Mouse (Mus musculus): ENCODE measurements around the gene 9930021J03Rik. TPM values are rescaled to one million over a fixed set of nuclear protein-coding genes. Genes with fewer than 3 reads are reported as not detected.

9930021J03Rik gene
- total RNA-seq, 2 experiments from 2014 or later = 15.3 to 17.5 TPM

DNA sequence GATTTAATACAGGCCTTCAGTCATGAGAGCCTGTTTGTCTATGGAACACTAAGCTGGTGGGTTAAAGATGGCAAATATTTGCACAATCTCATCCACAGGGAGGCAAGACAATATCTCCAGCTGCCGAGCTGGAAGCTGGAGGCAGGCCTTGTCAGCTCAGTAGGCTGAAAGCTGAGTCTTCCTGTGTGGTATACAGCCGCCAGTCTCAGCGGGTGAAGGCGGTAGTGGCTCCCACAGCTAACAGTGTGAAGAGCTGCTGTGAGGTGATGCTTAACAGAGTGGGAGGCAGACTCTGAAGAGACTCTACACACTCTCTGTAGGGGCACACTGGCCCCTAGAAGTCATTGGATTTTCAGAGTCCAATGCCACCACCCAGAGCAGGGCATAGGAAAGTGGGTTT, 104.1 kb downstream of the 9930021J03Rik start:
- intact Hi-C loops (cut with DNase I) = no loop called here
- DNase-seq = no peak

DNA sequence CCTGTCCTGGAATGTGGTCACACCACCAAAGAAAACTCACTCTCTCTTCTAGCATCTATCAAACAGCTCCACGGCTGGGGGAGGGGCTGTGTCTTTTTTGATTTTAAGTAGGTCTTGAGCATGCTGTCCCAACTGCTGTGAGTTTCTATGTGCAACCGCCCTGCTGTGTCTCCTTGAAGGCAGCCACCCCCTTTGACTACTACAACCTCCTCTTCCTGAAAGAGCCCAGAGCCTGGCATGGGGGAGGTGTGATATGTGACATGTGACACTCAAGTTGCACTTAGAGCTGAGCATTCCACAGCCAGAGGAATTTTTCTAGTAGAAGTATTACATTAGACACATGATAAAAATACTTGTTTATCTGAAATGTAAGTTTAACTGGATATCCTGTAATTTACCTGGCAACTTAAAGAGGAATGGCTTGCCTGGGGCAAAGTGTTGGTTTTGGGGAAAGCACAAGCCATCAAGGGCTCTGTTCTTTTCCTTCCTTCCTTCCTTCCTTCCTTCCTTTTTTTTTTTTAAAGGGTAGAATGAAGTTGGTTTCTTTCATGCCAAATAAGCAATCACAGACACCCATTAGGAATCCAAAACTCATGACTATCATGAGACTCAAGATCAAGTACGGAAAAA, 108.4 kb downstream of the 9930021J03Rik start, which contains the start of gene Mlana:
Gene Mlana, plus strand, starts transcription at position 580 of the 630 bp plus-strand sequence.
- intact Hi-C loops (cut with DNase I) = no loop called here
- DNase-seq = peak in 1 of 2 experiments; percentile 17

DNA sequence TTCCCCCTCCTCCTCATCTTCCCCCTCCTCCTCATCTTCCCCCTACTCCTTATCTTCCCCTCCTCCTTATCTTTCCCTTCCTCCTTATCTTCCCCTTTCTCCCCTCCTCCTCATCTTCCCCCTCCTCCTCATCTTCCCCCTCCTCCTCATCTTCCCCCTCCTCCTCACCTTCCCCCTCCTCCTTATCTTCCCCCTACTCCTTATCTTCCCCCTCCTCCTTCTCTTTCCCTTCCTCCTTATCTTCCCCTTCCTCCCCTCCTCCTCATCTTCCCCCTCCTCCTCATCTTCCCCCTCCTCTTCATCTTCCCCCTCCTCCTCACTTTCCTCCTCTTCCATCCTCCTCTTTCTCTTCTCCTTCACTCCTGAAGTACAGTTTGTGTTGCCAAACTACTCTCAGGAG, 108.9 kb downstream of the 9930021J03Rik start:
- intact Hi-C loops (cut with DNase I) = no loop called here
- no peak for DNase-seq

DNA sequence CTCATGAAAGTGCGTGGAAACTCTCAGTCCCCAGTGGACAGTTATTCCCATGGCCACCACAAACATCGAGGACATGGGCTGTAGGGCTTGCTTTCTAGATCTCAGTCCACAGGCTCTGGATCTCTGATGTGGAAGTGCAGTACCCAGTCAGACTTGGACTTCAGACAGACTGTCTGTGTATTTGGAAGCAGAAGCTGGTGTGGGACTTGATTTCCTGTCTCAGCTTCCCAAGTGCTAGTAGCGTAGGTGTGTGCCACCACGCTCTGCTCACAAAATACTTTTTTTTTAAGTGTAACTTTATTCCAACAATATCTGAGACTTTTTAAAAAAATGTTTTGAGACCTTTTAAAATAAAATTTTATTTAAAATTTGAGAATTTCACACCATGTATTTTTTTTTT, 109.5 kb downstream of the 9930021J03Rik start:
- intact Hi-C loops (cut with DNase I) = no loop called here

DNA sequence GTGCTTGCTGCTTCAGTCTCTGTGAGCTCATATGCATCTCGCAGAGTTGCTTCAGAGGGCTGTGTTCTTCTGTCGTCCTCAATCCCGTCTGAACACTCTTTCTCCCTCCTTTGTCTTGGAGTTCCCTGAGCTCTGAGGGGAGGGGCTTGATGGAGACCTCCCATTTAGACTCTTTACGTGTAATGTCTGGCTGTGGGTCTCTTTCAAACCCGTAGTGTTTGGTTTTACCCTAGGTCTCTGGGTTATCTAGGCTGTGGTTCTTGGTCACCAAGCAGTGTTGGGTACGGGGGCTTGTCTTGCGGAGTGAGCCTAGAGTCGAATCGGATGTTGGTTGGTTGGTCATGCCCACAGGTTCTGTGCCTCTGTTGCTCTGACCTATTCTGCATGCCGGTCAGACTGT, 110.7 kb downstream of the 9930021J03Rik start:
- intact Hi-C loops (cut with DNase I) = no loop called here
- no peak for DNase-seq

More for the DNA sequence above, 109.5 kb downstream of the 9930021J03Rik start:
- no peak for DNase-seq

DNA sequence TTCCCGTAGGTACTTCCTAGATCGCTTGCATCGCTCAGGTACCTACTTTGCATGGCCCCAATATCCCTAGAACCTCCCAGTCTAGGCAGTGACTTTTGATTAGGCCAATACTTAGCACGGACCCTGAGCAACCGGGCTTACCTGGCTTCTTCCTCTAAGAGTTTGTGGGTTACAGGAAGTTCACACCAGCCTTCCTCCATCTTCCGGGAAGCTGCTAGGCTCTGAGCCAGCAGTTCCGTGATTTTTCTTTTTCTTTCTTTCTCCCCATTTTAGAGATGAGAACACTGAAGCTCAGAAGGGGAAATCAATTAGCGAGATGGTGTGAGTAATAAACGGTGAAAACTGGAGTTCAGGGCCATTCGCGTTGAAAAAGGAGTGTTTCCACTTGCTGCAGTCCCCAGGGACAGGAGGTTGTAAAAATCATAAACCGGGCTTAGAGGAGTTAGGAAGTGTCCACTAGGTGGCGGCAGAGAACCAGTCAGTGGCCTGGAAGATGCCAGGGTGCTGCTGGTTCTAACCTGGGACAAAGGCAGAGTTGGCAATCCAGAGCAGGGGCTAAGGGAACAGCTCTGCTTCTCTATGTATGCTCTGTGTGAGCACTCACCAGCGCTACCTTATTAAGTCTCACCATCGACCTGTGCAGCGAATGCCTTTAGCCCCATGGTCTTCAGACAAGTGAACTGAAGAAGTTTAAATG, 121.8 kb downstream of the 9930021J03Rik start:
- DNase-seq = peak; percentile 75 to 83
- intact Hi-C loops (cut with DNase I) = loop anchor here (1.0 to 10.0 kb wide), 3 partner anchors 137 to 441 kb away; no protein-coding TSS in a partner anchor

DNA sequence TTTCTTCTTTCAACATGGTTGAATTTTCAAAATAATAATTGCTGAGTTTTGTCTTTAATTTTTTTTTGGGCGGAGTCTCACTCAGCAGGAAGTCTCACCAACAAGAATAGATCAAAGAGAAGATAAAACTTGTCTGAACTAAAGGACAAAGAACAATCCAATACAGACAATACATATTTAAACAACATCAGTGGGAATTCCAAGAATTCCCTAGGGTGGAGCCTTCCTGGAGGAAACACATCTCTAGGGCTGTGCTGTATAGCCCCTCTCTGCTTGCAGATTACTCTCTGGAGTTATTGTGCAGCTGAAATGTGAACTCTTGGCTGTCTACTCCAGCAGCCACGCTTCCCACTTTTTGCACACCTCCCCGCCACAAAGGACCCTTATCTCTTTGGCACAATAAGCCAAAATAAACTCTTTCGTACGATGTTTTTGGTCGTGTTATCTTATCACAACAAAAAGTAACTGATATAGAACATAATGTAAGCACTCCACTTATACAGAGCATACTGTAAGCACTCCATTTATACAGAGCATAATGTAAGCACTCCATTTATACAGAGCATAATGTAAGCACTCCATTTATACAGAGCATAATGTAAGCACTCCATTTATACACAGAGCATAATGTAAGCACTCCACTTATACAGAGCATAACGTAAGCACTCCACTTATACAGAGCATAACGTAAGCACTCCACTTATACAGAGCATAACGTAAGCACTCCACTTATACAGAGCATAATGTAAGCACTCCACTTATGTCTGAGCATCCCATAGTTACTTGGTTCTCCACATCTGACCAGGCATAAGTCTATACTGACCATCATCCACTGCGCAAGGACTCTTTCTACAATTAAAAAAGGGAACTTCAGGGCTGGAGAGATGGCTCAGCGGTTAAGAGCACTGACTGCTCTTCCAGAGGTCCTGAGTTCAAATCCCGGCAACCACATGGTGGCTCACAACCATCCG, 125.3 kb downstream of the 9930021J03Rik start:
- intact Hi-C loops (cut with DNase I) = loop anchor here (10.0 kb wide), 1 partner anchor 444 kb away; no protein-coding TSS in a partner anchor

DNA sequence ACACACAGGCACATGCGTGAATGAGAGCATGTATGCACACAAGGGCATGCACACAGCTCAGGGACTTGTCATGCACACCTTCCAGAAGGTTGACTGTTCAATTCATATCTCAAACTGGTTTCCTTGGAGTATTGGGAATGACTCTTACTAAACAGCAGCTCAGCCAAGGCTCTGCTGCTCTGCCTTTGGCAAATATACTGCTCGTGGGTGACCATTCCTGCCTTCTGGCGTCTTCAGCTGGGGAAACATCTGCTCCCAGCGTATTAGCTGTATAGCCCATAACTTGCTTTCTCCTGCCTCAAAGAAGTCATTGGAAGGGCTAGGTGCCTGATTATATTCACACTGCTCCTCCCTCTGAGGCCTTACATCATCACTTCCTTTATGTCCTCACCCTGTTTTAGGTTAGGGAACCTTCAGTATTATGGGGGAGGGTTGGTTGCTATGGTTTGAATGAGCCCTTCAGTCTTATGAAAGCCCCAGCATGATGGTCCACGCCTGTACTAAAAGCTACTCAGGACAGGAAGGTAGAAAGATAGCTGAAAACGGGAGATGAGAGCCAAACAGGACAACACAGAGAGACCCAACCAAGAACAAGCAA, 127.5 kb downstream of the 9930021J03Rik start:
- DNase-seq = no peak
- intact Hi-C loops (cut with DNase I) = no loop called here

More for the DNA sequence above, 125.3 kb downstream of the 9930021J03Rik start:
- no peak for DNase-seq

DNA sequence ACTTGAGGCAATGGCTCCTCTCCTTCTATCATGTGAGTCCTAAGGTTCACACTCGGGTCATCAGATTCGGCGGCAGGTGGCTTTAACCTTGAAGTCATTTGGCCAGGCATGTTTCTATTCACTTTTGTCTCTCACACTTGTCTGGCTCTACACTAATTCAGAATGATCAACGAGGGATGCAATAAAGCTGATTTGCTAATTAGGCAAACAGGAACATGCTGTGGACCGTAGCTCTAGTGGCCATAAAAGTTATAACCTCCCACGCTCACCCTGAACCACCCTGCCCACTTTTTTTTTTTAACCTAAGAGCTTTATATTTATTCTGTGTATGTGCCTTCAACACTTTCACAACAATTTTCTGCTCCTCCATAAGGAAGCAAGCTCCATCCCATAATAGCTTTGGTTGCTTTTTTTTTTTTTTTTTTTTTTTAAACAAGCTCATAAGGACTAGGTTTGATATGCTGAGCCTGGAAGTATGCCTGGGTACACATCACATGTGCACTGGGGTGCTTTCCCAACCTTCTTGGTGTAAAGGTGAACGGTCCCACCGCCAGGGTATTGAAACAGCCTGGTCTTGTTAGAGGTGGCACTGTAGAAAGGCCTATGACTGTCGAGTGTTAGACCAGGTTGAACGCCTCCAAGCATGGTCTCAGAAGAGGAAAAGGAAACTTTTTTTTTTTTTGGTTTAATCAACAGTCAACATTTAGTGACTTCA, 129.2 kb downstream of the 9930021J03Rik start:
- intact Hi-C loops (cut with DNase I) = no loop called here
- no peak for DNase-seq

DNA sequence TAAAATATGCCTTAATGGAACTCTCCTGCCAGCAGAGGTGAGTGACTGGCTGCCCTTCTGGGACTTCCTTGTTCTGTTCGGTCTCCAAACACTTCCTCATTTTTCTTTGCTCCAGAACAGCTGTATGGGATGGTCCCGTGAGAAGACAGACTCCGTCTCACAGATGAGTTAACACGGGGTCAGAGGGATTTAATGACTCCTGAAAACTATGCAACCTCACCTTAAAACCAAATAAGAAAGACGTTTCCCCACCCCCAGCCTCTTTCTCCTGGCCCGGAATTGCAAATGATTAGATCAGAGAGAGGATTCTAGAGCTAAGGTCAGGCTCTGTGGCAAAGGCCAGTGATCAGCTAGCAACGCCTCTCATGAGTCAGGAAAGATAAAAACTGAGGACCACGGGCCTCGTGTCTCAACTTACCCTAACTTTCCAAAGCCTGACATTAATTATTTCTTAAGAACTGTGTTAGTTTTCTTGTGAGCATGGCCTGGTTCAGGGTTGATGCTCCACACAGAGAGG, 130.2 kb downstream of the 9930021J03Rik start:
- no peak for DNase-seq
- intact Hi-C loops (cut with DNase I) = no loop called here

DNA sequence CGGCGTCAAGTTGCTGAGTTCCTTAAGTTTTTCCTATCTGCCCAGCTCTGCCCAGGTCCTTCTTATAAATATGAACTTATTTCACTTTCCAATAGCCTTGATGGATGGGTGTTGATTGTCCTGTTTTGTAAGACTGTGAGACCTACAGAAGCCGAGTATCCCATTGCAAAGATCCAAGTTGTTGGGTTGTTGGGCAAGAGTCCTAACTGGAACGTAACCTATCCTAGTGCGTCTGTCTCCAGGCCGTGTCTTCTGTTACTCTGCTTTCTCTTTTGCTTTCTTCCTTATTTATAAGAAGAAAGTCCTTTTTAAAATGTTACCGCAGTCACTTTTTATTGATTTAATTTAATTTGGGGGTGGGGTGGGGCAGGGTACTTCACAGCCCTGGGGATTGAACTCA, 130.8 kb downstream of the 9930021J03Rik start:
- intact Hi-C loops (cut with DNase I) = no loop called here
- DNase-seq = no peak

DNA sequence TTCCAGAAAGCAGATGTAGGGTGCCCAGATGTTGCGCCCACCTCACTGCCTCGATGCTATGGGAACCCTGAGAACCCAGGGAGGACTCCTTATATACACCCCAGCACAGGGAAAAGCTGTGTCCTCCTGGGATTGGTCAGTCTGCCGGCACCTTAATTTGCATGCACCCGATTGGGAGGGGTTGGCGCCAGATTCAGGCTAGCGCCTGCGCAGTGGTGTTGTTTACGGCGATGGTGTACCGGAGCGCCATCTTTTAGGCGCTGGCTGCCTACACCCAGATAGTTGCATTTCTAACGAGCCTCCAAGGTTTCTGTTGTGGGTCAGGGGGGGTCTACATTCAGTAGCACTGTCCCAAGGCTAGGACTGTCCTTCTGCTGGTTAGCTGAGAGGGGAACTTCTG, 133.1 kb downstream of the 9930021J03Rik start:
- intact Hi-C loops (cut with DNase I) = no loop called here
- DNase-seq = no peak

DNA sequence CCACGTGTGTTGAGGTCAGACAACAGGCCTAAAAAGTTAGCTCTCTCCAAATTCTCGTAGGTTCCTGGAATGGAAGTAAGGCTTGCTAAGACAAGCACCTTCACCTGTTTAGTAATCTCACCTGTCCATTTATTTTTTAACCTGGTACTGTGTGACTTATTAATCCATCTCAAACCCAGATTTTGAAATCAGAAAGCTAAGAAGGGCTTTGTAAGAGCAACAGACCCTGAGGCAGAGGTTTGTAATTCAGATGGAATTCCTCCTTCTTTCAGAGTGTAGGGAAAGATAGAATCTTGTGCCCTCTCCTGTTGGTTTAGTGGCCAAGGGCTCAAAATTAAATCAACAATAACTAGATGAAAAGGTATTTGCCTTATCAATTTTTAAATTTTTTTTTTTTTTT, 134.6 kb downstream of the 9930021J03Rik start:
- DNase-seq = no peak
- intact Hi-C loops (cut with DNase I) = no loop called here

DNA sequence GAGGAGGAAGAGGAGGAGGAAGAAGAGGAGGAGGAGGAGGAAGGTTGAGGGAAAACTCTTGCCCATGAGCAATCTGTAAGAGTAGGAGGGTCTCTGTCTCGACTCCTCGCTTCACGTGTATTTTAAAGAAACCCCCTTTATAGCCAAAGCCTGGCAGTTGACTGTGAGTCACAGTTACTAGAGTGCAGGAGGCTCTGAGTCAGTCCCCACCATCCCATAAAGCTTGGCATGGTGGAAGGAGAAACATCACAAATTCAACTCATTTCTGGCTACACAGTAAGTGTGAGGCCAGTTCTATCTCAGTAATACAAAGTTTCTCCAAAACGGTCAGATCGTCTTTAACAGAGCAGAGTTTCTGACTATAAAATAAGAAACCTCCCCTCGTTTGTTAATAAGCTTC, 135.5 kb downstream of the 9930021J03Rik start:
- no peak for DNase-seq
- intact Hi-C loops (cut with DNase I) = no loop called here

DNA sequence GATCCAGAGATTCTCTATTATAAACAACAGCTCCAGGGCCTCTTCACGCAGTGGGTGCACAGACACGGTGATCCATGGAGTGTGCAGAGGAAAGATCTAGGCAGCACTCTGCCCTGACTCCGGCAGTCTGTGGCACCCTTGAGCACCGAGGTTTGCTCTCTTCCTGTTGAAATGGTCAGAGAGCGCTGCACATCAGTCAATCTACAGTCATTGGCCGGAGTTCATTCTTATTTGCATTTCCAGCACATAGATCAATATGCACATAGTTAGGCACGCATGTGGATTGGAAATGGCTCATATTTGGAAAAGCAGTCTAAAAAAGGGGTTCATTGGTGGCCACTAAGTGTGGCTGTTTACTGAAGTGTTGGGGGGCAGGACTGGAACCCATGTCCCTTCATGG, 137.7 kb downstream of the 9930021J03Rik start:
- intact Hi-C loops (cut with DNase I) = no loop called here
- no peak for DNase-seq

DNA sequence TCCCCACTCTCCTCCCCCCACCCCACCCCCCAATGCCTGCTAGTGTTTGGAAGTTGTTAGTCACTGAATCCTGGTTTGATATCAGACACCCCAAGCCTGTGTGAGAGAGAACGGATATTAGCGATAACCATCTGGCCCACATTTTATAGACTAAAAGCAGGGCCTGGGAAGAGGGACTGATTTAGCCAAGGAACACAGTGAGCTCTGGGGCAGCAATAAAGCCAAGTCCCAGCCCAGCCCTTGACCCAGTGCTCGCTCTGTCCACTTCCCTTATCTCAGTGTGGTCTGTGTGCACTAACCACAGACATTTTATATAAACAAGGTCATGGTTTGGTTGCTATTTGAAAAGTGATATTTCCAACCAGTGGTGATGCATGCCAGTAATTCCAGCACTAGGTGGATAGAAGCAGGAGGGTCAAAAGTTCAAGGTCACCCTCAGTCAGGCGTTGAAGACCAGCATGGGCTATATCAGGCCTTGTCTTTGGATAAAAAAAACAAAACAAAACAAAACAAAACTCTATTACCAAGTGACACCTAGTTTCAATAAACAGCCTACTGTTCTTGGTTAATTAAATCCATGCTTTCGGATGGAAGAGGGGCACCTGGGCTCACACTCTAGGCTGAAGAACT, 138.7 kb downstream of the 9930021J03Rik start:
- intact Hi-C loops (cut with DNase I) = no loop called here
- DNase-seq = no peak

DNA sequence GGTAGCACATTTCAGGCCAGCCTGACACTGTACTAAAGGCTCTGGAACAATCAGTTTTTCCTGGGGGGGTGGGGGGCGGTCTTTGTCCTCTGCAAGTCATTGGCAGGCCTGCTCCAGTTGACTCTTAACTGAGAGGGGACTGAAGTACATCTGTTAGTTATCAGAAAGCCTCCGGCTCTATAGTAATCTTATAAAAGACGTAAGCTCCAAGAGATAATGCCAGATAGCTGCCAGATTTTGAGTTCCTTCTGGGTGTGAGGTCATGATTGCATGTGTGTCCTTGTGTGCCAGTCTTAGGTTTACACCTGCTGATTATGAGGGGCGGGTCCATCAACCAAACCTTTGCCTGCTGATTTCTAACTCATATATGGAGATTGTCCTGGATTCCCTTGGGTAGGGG, 139.6 kb downstream of the 9930021J03Rik start:
- intact Hi-C loops (cut with DNase I) = no loop called here
- no peak for DNase-seq

DNA sequence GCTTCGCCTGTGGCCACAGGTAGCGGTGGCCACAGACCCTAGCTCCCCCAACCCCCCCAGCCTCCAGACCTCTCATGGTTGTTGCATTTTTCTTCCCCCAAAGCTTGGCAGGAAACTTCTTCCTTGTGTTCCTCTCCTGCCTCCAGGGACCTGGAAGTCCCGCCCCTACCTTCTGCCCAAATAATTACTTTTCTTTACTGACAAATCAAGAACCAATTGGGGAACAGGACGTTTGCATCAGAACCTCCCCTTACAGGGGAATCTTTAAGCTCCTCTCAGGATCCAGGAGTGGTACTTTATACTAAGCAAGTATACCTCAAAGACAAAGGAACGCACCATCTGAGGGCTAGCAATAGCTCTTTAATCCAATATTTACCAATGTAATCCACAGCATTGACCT, 140.9 kb downstream of the 9930021J03Rik start:
- no peak for DNase-seq
- intact Hi-C loops (cut with DNase I) = no loop called here
